Mouse (Mus musculus): ENCODE measurements at regions not wholly inside any gene's neighbourhood (a gene's known extent, or its start where the extent isn't known, plus 50 kb on each side); places are given as distances from the start of the nearest gene placed in this dataset.

DNA sequence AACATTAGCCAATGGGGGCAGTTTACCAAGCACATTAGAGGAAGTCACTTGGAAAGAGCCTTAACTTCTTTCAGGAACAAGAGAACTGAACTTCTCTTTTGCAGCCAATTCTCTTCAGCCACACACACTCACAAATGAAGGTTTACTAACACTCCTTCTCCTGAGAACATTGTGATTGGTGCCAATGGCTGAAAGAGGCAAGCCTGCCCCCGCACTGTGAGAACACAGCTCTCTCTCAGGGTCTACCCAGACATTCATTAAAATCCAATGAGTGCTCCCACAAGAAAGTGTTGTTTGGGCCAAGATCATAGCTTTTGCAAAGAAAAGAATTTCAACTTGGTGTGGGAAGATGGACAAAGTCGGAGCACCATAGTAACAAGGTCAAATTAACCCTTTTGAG, 454.8 kb downstream of the Rfpl4b start:
- TF ChIP-seq CTCF (conservative IDR thresholded peaks at IDR 0.05; ENCODE audit: insufficient read depth, insufficient read length, low read depth, low read length), result no peak
- TF ChIP-seq POLR2A (IDR thresholded peaks at IDR 0.05; ENCODE audit: low read depth, low read length), result no peak

All from kidney, adult 2 months (tissue).